Mouse (Mus musculus) left cerebral cortex, adult 2 months (tissue): ENCODE data around the gene Nos1ap. TPM values are rescaled to one million over a fixed set of nuclear protein-coding genes. Genes with fewer than 3 reads are reported as not detected.

Experiments
- DNase-seq, 2 experiments: peaks; one replicate each; pipeline ENCODE4 v3.0.0; 2021 to 2022; ENCODE audit warnings: low spot score in 2 of 2, mixed read lengths in 1 of 2; ENCODE audit errors: extremely low spot score in 1 of 2
- H3K27ac ChIP-seq: fragments of 200-600 bp; 2 replicates; pipeline ENCODE4 v1.8.1; 2022
- H3K4me3 ChIP-seq: fragments of 200-600 bp; 2 replicates; pipeline ENCODE4 v1.8.1; 2022
- CTCF ChIP-seq: fragments of 200-600 bp; IDR thresholded peaks from 2 replicates; pipeline ENCODE4 v1.8.1; 2022; ENCODE audit warnings: antibody characterized with exemption, mild to moderate bottlenecking, moderate library complexity
- intact Hi-C: fragments of 180-260 bp; cut with DNase I; formaldehyde crosslinking; loops from one replicate; pipeline ENCODE4 v1.15.1; 2025
- total RNA-seq, 2 experiments: library from RNA; stranded (reverse); gene quantifications; 2 replicates each; pipeline ENCODE4 v1.2.3; 2021

Nos1ap gene
- total RNA-seq, 2 experiments from 2014 or later, result 197 to 233 TPM

GRCm38 (mm10) chr1:170495538-170496183 is 94.0 kb downstream of the Nos1ap start:
- intact Hi-C loops, result no loop called here
- no peak for DNase-seq
- Histone ChIP-seq H3K4me3 (no peak overlapping the region), H3K27ac (no peak overlapping the region)
- no peak for TF ChIP-seq CTCF

GRCm38 (mm10) chr1:170492527-170492926 is 97.1 kb downstream of the Nos1ap start:
- no peak for DNase-seq
- intact Hi-C loops, result no loop called here
- TF ChIP-seq CTCF, result no peak
- Histone ChIP-seq H3K27ac (no peak overlapping the region), H3K4me3 (no peak overlapping the region)

- H3K27ac ChIP-seq, result no peak overlapping the region
- no peak for DNase-seq
- TF ChIP-seq CTCF, result no peak
- no peak overlapping the region for H3K4me3 ChIP-seq
- intact Hi-C loops, result no loop called here
Measured at GRCm38 (mm10) chr1:170492027-170492426, 97.6 kb downstream of the Nos1ap start.

GRCm38 (mm10) chr1:170489936-170490335 is 99.7 kb downstream of the Nos1ap start:
- peak overlapping the region; percentile 16; the same call in 1 of the 2 replicates for H3K27ac ChIP-seq
- no peak overlapping the region for H3K4me3 ChIP-seq
- intact Hi-C loops, result no loop called here
- TF ChIP-seq CTCF, result no peak
- no peak for DNase-seq

- Histone ChIP-seq H3K27ac (no peak overlapping the region), H3K4me3 (no peak overlapping the region)
- peak in 1 of 2 experiments; percentile 28 for DNase-seq
- TF ChIP-seq CTCF, result no peak
- intact Hi-C loops, result no loop called here
Measured at GRCm38 (mm10) chr1:170489450-170489849, 100.2 kb downstream of the Nos1ap start.

- DNase-seq, result no peak
- H3K4me3 ChIP-seq, result no peak overlapping the region
- H3K27ac ChIP-seq, result no peak overlapping the region
- intact Hi-C loops, result no loop called here
- no peak for TF ChIP-seq CTCF
Measured at GRCm38 (mm10) chr1:170485119-170485518, 104.5 kb downstream of the Nos1ap start.

- Histone ChIP-seq H3K4me3 (no peak overlapping the region), H3K27ac (no peak overlapping the region)
- intact Hi-C loops, result no loop called here
- TF ChIP-seq CTCF, result no peak
- no peak for DNase-seq
Measured at GRCm38 (mm10) chr1:170482236-170482905, 107.3 kb downstream of the Nos1ap start.

- intact Hi-C loops, result no loop called here
- H3K27ac ChIP-seq, result peak overlapping the region; percentile 59
- no peak for TF ChIP-seq CTCF
- no peak for DNase-seq
- H3K4me3 ChIP-seq, result no peak overlapping the region
Measured at GRCm38 (mm10) chr1:170481093-170481492, 108.6 kb downstream of the Nos1ap start.

- DNase-seq, result no peak
- Histone ChIP-seq H3K27ac (no peak overlapping the region; the same call in 1 of the 2 replicates), H3K4me3 (no peak overlapping the region)
- intact Hi-C loops, result no loop called here
- no peak for TF ChIP-seq CTCF
Measured at GRCm38 (mm10) chr1:170479458-170479798, 110.2 kb downstream of the Nos1ap start.

- intact Hi-C loops, result no loop called here
- no peak for TF ChIP-seq CTCF
- Histone ChIP-seq H3K27ac (peak overlapping the region; percentile 44), H3K4me3 (no peak overlapping the region)
- DNase-seq, result no peak
Measured at GRCm38 (mm10) chr1:170478791-170479457, 110.7 kb downstream of the Nos1ap start.

GRCm38 (mm10) chr1:170477636-170478600 is 111.7 kb downstream of the Nos1ap start:
- Histone ChIP-seq H3K4me3 (no peak overlapping the region), H3K27ac (peak overlapping the region; percentile 61)
- no peak for DNase-seq
- TF ChIP-seq CTCF, result no peak
- intact Hi-C loops, result no loop called here
